In the genomic region with DNA sequence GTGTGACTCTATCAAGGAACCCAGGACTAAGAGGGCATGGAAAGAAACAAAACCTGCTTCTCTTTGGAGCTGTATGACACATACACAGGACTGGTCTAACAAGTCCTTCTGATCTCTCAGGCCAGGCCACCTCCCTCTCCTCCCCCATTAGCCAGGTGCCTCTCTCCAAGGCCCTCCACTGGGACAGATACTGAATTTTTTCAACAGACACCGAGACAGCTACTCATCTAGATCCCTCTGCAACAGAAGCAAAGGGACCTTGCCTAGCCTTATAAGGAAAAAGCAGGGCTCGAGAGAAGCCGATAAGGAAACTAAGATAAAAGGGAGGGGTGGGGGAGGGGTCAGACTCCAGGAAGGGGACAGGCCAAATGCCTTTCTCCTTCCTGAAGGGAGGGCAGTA, we compare ENCODE assay signal across 8 mouse cellular contexts. TPM values are rescaled to one million over a fixed set of nuclear protein-coding genes. Genes with fewer than 3 reads are reported as not detected.
A peak's percentile ranks its signal among the peaks of the same experiment; 100 is the strongest.
DNase-seq lines count a peak whose midpoint lies in the region; TF ChIP-seq lines count a peak whose summit lies in the region.

No protein-coding gene starts in this region.

- intact Hi-C loops in gastrocnemius, adult 2 months (cut with DNase I), result no loop called here
- intact Hi-C loops in gastrocnemius, postnatal 36 days (cut with DNase I), result no loop called here
- intact Hi-C loops in gastrocnemius, postnatal 14 days (cut with DNase I; ENCODE audit: low total_unique reads), result no loop called here

- peaks cover 56% of the 10 kb centered on the region for H3K4me1 ChIP-seq in embryonic facial prominence, embryonic 10.5 days

- H3K4me3 ChIP-seq in gastrocnemius, adult 2 months, result peak overlapping the region; percentile 19
- H3K4me3 ChIP-seq in embryonic facial prominence, embryonic 10.5 days, result peak overlapping the region; percentile 21; the same call in 1 of the 2 replicates

- no peak for TF ChIP-seq CTCF in gastrocnemius, adult 2 months (IDR thresholded peaks at IDR 0.05)

- H3K36me3 ChIP-seq in embryonic facial prominence, embryonic 10.5 days (replicated peaks), result 0 out of 2 replicates have a peak, but pooled peaks cover 12% of the 10 kb centered on the region

- no peak for DNase-seq in gastrocnemius, adult 2 months
- no peak for DNase-seq in gastrocnemius, postnatal 36 days
- peak; percentile 32 for DNase-seq in CD4-positive helper T cell, adult 2 months (ENCODE audit: low read depth, low spot score)
- peak; percentile 31 for DNase-seq in embryonic facial prominence, embryonic 10.5 days (ENCODE audit: low spot score)
- peak; percentile 62 for DNase-seq in liver
- no peak for DNase-seq in B cell, adult 2 months
- DNase-seq in cerebellum, adult 18-20 months, result no peak
- no peak for DNase-seq in gastrocnemius, postnatal 14 days

- 4% methylated on average over 3 of the region's 3 CpGs for WGBS in embryonic facial prominence, embryonic 10.5 days

- H3K27me3 ChIP-seq in embryonic facial prominence, embryonic 10.5 days (replicated peaks; ENCODE audit: low read depth, poor library complexity, severe bottlenecking), result no peaks in the 10 kb centered on the region

- H3K27ac ChIP-seq in gastrocnemius, adult 2 months, result peak overlapping the region; percentile 90
- H3K27ac ChIP-seq in embryonic facial prominence, embryonic 10.5 days (replicated peaks), result peak overlapping the region; percentile 67

- H3K9me3 ChIP-seq in embryonic facial prominence, embryonic 10.5 days, result no peaks in the 10 kb centered on the region

RNA-seq across cellular contexts. Expression of a gene that starts 17.6 kb away (rescaled TPM):
- total RNA-seq in gastrocnemius, adult 2 months (2021), result 10 to 100 TPM; 25.8 to 35.1 TPM
- 10 to 100 TPM; 28.8 to 29.9 TPM for total RNA-seq in gastrocnemius, postnatal 36 days (2021)
- polyA plus RNA-seq in embryonic facial prominence, embryonic 10.5 days (2016; fragmentation: Nextera tagmentation; extraction: Ambion mirVana), result 43.3 and 44.3 TPM in 2 replicates
- 10 to 100 TPM; 46.4 to 49.7 TPM for total RNA-seq in gastrocnemius, postnatal 14 days (2021)

RNA-seq across cellular contexts. Expression of a gene that starts 25.9 kb away (rescaled TPM):
- not detected for total RNA-seq in gastrocnemius, adult 2 months (2021)
- not detected for total RNA-seq in gastrocnemius, postnatal 36 days (2021)
- 0.14 and 0.41 TPM in 2 replicates for polyA plus RNA-seq in embryonic facial prominence, embryonic 10.5 days (2016; fragmentation: Nextera tagmentation; extraction: Ambion mirVana)
- total RNA-seq in gastrocnemius, postnatal 14 days (2021), result not detected

RNA-seq across cellular contexts. Expression of a gene that starts 37.6 kb away (rescaled TPM):
- total RNA-seq in gastrocnemius, adult 2 months (2021), result 10 to 100 TPM; 10.7 to 16.4 TPM
- total RNA-seq in gastrocnemius, postnatal 36 days (2021), result 10 to 100 TPM in 1 of 2 experiments, 1 to 10 TPM in 1; 6.8 to 13.0 TPM
- 505 and 520 TPM in 2 replicates for polyA plus RNA-seq in embryonic facial prominence, embryonic 10.5 days (2016; fragmentation: Nextera tagmentation; extraction: Ambion mirVana)
- 10 to 100 TPM; 13.3 to 15.6 TPM for total RNA-seq in gastrocnemius, postnatal 14 days (2021)

RNA-seq across cellular contexts. Expression of a gene that starts 44.8 kb away (rescaled TPM):
- 1 to 10 TPM; 1.1 to 1.9 TPM for total RNA-seq in gastrocnemius, adult 2 months (2021)
- total RNA-seq in gastrocnemius, postnatal 36 days (2021), result not detected
- polyA plus RNA-seq in embryonic facial prominence, embryonic 10.5 days (2016; fragmentation: Nextera tagmentation; extraction: Ambion mirVana), result not detected in 2 replicates
- total RNA-seq in gastrocnemius, postnatal 14 days (2021), result not detected

RNA-seq across cellular contexts. Expression of a gene that starts 45.2 kb away (rescaled TPM):
- total RNA-seq in gastrocnemius, adult 2 months (2021), result 1 to 10 TPM; 6.8 to 7.9 TPM
- 1 to 10 TPM; 5.2 to 6.7 TPM for total RNA-seq in gastrocnemius, postnatal 36 days (2021)
- 45.3 and 46.4 TPM in 2 replicates for polyA plus RNA-seq in embryonic facial prominence, embryonic 10.5 days (2016; fragmentation: Nextera tagmentation; extraction: Ambion mirVana)
- total RNA-seq in gastrocnemius, postnatal 14 days (2021), result 1 to 10 TPM; 7.4 to 9.9 TPM

Comparison
In these comparisons a context has a peak if more than half of its experiments do, and no peak if none do; other contexts are left out.
1. DNase-seq: peak in CD4-positive helper T cell, adult 2 months (single experiment), embryonic facial prominence, embryonic 10.5 days (single experiment) and liver (single experiment); none in gastrocnemius, adult 2 months (single experiment), gastrocnemius, postnatal 36 days (0 of 2), B cell, adult 2 months (0 of 2), cerebellum, adult 18-20 months (0 of 2) and gastrocnemius, postnatal 14 days (single experiment).